Mouse (Mus musculus): ENCODE measurements around the gene Mok. TPM values are rescaled to one million over a fixed set of nuclear protein-coding genes. Genes with fewer than 3 reads are reported as not detected.

The Mok gene
- total RNA-seq, 1 experiment = 14.9 TPM

GRCm38 (mm10) chr12:110821787-110822186 lies 19.0 kb downstream of the Mok start:
- Histone ChIP-seq H3K9ac (ENCODE audit: insufficient read depth, low read depth, low read length, poor library complexity, severe bottlenecking) (no peak overlapping the region), H3K4me1 (ENCODE audit: control insufficient read depth in 2 of 2, insufficient read depth in 2 of 2, low read length in 2 of 2, poor library complexity in 1 of 2) (no peaks in the 10 kb centered on the region), H3K9me3 (ENCODE audit: control insufficient read depth, insufficient read depth, low read depth, low read length) (no peaks in the 10 kb centered on the region), H3K4me3 (ENCODE audit: insufficient read depth in 1 of 2, low read depth in 1 of 2, low read length in 2 of 2, poor library complexity in 1 of 2, severe bottlenecking in 1 of 2) (no peak overlapping the region), H3K27ac (ENCODE audit: insufficient read depth, low read depth, low read length, poor library complexity, severe bottlenecking) (no peak overlapping the region), H3K36me3 (ENCODE audit: control insufficient read depth, insufficient read depth, low read length, poor library complexity, severe bottlenecking) (peaks cover 7% of the 10 kb centered on the region; the same call in 1 of the 2 replicates)
- no peak for DNase-seq (ENCODE audit: low read depth, low spot score)
- TF ChIP-seq MAFK (IDR thresholded peaks at IDR 0.05; ENCODE audit: insufficient read depth, low read depth, low read length) (no peak), HCFC1 (IDR thresholded peaks at IDR 0.05; ENCODE audit: borderline replicate concordance, insufficient read depth, low read length) (no peak), ZNF384 (IDR thresholded peaks at IDR 0.05; ENCODE audit: low read depth, low read length) (no peak)
- in situ Hi-C loops (cut with MboI; ENCODE audit: low sequenced_read_pairs in 2 of 2, unreplicated experiment in 2 of 2) = no loop called here

DNA sequence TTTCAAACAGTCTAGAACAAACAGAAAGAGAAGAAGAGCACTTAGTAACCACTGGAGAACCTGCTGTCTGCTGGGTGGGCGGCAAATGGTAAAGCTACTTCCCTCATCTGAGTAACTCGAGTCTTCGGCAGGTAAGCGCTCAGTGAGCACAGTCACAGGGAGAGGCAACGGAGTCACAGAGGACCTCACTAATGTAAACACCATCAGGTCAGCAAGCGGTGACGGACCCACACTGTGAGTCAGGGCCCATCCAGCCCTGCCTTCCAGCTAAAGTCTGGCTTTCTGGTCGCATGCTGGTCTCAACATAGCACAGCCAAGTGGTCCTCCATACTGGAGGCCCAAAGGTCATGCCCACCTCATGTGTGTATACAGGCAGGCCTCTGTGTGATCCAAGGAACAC lies 21.4 kb downstream of the Mok start:
- H3K27ac ChIP-seq (ENCODE audit: insufficient read depth, low read depth, low read length, poor library complexity, severe bottlenecking) = no peak overlapping the region
- no peak for TF ChIP-seq ZC3H11A (IDR thresholded peaks at IDR 0.05; ENCODE audit: borderline replicate concordance, low read depth, low read length)
- TF ChIP-seq MAFK (IDR thresholded peaks at IDR 0.05; ENCODE audit: insufficient read depth, low read depth, low read length) = no peak
- no peak for TF ChIP-seq HCFC1 (IDR thresholded peaks at IDR 0.05; ENCODE audit: borderline replicate concordance, insufficient read depth, low read length)
- TF ChIP-seq ZNF384 (IDR thresholded peaks at IDR 0.05; ENCODE audit: low read depth, low read length) = no peak
- TF ChIP-seq CHD2 (IDR thresholded peaks at IDR 0.05; ENCODE audit: low read depth, low read length) = no peak
- peaks cover 0 to 4% of the 10 kb centered on the region in 2 experiments; a peak in 1 of 4 replicates for H3K4me1 ChIP-seq (ENCODE audit: control insufficient read depth in 2 of 2, insufficient read depth in 2 of 2, low read length in 2 of 2, poor library complexity in 1 of 2)
- no peak overlapping the region for H3K9ac ChIP-seq (ENCODE audit: insufficient read depth, low read depth, low read length, poor library complexity, severe bottlenecking)
- H3K4me3 ChIP-seq (ENCODE audit: insufficient read depth in 1 of 2, low read depth in 1 of 2, low read length in 2 of 2, poor library complexity in 1 of 2, severe bottlenecking in 1 of 2) = no peak overlapping the region
- H3K36me3 ChIP-seq (ENCODE audit: control insufficient read depth, insufficient read depth, low read length, poor library complexity, severe bottlenecking) = peaks cover 5% of the 10 kb centered on the region; the same call in 1 of the 2 replicates
- DNase-seq (ENCODE audit: low read depth, low spot score) = no peak
- no peaks in the 10 kb centered on the region for H3K9me3 ChIP-seq (ENCODE audit: control insufficient read depth, insufficient read depth, low read depth, low read length)
- in situ Hi-C loops (cut with MboI; ENCODE audit: low sequenced_read_pairs in 2 of 2, unreplicated experiment in 2 of 2) = no loop called here

GRCm38 (mm10) chr12:110816833-110817232 lies 23.9 kb downstream of the Mok start:
- DNase-seq (ENCODE audit: low read depth, low spot score) = no peak
- H3K4me3 ChIP-seq (ENCODE audit: insufficient read depth in 1 of 2, low read depth in 1 of 2, low read length in 2 of 2, poor library complexity in 1 of 2, severe bottlenecking in 1 of 2) = no peak overlapping the region
- no peak overlapping the region for H3K27ac ChIP-seq (ENCODE audit: insufficient read depth, low read depth, low read length, poor library complexity, severe bottlenecking)
- peaks cover 14% of the 10 kb centered on the region; the same call in 1 of the 2 replicates for H3K36me3 ChIP-seq (ENCODE audit: control insufficient read depth, insufficient read depth, low read length, poor library complexity, severe bottlenecking)
- in situ Hi-C loops (cut with MboI; ENCODE audit: low sequenced_read_pairs in 2 of 2, unreplicated experiment in 2 of 2) = no loop called here
- H3K9me3 ChIP-seq (ENCODE audit: control insufficient read depth, insufficient read depth, low read depth, low read length) = no peaks in the 10 kb centered on the region
- peaks cover 0 to 6% of the 10 kb centered on the region in 2 experiments; a peak in 1 of 4 replicates for H3K4me1 ChIP-seq (ENCODE audit: control insufficient read depth in 2 of 2, insufficient read depth in 2 of 2, low read length in 2 of 2, poor library complexity in 1 of 2)
- TF ChIP-seq MAFK (IDR thresholded peaks at IDR 0.05; ENCODE audit: insufficient read depth, low read depth, low read length) (no peak), HCFC1 (IDR thresholded peaks at IDR 0.05; ENCODE audit: borderline replicate concordance, insufficient read depth, low read length) (no peak), ZC3H11A (IDR thresholded peaks at IDR 0.05; ENCODE audit: borderline replicate concordance, low read depth, low read length) (no peak), CHD2 (IDR thresholded peaks at IDR 0.05; ENCODE audit: low read depth, low read length) (no peak), ZNF384 (IDR thresholded peaks at IDR 0.05; ENCODE audit: low read depth, low read length) (no peak)
- no peak overlapping the region for H3K9ac ChIP-seq (ENCODE audit: insufficient read depth, low read depth, low read length, poor library complexity, severe bottlenecking)

- H3K9me3 ChIP-seq (ENCODE audit: control insufficient read depth, insufficient read depth, low read depth, low read length) = no peaks in the 10 kb centered on the region
- H3K27ac ChIP-seq (ENCODE audit: insufficient read depth, low read depth, low read length, poor library complexity, severe bottlenecking) = no peak overlapping the region
- H3K9ac ChIP-seq (ENCODE audit: insufficient read depth, low read depth, low read length, poor library complexity, severe bottlenecking) = no peak overlapping the region
- TF ChIP-seq MAFK (IDR thresholded peaks at IDR 0.05; ENCODE audit: insufficient read depth, low read depth, low read length) (no peak), CHD2 (IDR thresholded peaks at IDR 0.05; ENCODE audit: low read depth, low read length) (no peak), ZNF384 (IDR thresholded peaks at IDR 0.05; ENCODE audit: low read depth, low read length) (no peak), ZC3H11A (IDR thresholded peaks at IDR 0.05; ENCODE audit: borderline replicate concordance, low read depth, low read length) (no peak), HCFC1 (IDR thresholded peaks at IDR 0.05; ENCODE audit: borderline replicate concordance, insufficient read depth, low read length) (no peak)
- in situ Hi-C loops (cut with MboI; ENCODE audit: low sequenced_read_pairs in 2 of 2, unreplicated experiment in 2 of 2) = no loop called here
- no peak for DNase-seq (ENCODE audit: low read depth, low spot score)
- peaks cover 19% of the 10 kb centered on the region; the same call in 1 of the 2 replicates for H3K36me3 ChIP-seq (ENCODE audit: control insufficient read depth, insufficient read depth, low read length, poor library complexity, severe bottlenecking)
- peaks cover 0 to 6% of the 10 kb centered on the region in 2 experiments; a peak in 1 of 4 replicates for H3K4me1 ChIP-seq (ENCODE audit: control insufficient read depth in 2 of 2, insufficient read depth in 2 of 2, low read length in 2 of 2, poor library complexity in 1 of 2)
- no peak overlapping the region for H3K4me3 ChIP-seq (ENCODE audit: insufficient read depth in 1 of 2, low read depth in 1 of 2, low read length in 2 of 2, poor library complexity in 1 of 2, severe bottlenecking in 1 of 2)
Measured at GRCm38 (mm10) chr12:110814924-110815323, 25.8 kb downstream of the Mok start.

GRCm38 (mm10) chr12:110813624-110814023 lies 27.1 kb downstream of the Mok start:
- Histone ChIP-seq H3K9ac (ENCODE audit: insufficient read depth, low read depth, low read length, poor library complexity, severe bottlenecking) (no peak overlapping the region), H3K4me3 (ENCODE audit: insufficient read depth in 1 of 2, low read depth in 1 of 2, low read length in 2 of 2, poor library complexity in 1 of 2, severe bottlenecking in 1 of 2) (no peak overlapping the region), H3K9me3 (ENCODE audit: control insufficient read depth, insufficient read depth, low read depth, low read length) (no peaks in the 10 kb centered on the region), H3K27ac (ENCODE audit: insufficient read depth, low read depth, low read length, poor library complexity, severe bottlenecking) (no peak overlapping the region), H3K4me1 (ENCODE audit: control insufficient read depth in 2 of 2, insufficient read depth in 2 of 2, low read length in 2 of 2, poor library complexity in 1 of 2) (peaks cover 0 to 8% of the 10 kb centered on the region in 2 experiments; a peak in 1 of 4 replicates), H3K36me3 (ENCODE audit: control insufficient read depth, insufficient read depth, low read length, poor library complexity, severe bottlenecking) (peaks cover 27% of the 10 kb centered on the region; the same call in 1 of the 2 replicates)
- no peak for DNase-seq (ENCODE audit: low read depth, low spot score)
- in situ Hi-C loops (cut with MboI; ENCODE audit: low sequenced_read_pairs in 2 of 2, unreplicated experiment in 2 of 2) = no loop called here
- TF ChIP-seq ZNF384 (IDR thresholded peaks at IDR 0.05; ENCODE audit: low read depth, low read length) (no peak), ZC3H11A (IDR thresholded peaks at IDR 0.05; ENCODE audit: borderline replicate concordance, low read depth, low read length) (no peak), MAFK (IDR thresholded peaks at IDR 0.05; ENCODE audit: insufficient read depth, low read depth, low read length) (no peak), HCFC1 (IDR thresholded peaks at IDR 0.05; ENCODE audit: borderline replicate concordance, insufficient read depth, low read length) (no peak), CHD2 (IDR thresholded peaks at IDR 0.05; ENCODE audit: low read depth, low read length) (no peak)

Measured in ES-E14 (cell line).